Mouse (Mus musculus) cerebellum, adult (tissue): Measurements from ENCODE around the gene Arhgap29.

Experiments
- ATAC-seq: cut with Nextera tagmentation; 2 replicates; pipeline ENCODE4 v1.9.2; 2017; ENCODE audit warnings: mild to moderate bottlenecking, moderate library complexity, mixed read lengths; ENCODE audit not compliant: insufficient number of reproducible peaks, low FRiP score, low TSS enrichment

Arhgap29 gene

GRCm38 (mm10) chr3:121995125-121995524, 42.8 kb downstream of the Arhgap29 start:
- no peak for ATAC-seq

GRCm38 (mm10) chr3:121999934-122000333, 47.6 kb downstream of the Arhgap29 start:
- ATAC-seq: no peak

- ATAC-seq: no peak
Measured at GRCm38 (mm10) chr3:122001568-122001967, 49.2 kb downstream of the Arhgap29 start.

GRCm38 (mm10) chr3:122009818-122010217, 57.5 kb downstream of the Arhgap29 start:
- no peak for ATAC-seq

- ATAC-seq: no peak
Measured at GRCm38 (mm10) chr3:122010292-122010691, 58.0 kb downstream of the Arhgap29 start.

GRCm38 (mm10) chr3:122012464-122012863, 60.1 kb downstream of the Arhgap29 start:
- no peak for ATAC-seq

- no peak for ATAC-seq
Measured at GRCm38 (mm10) chr3:122018421-122018820, 66.1 kb downstream of the Arhgap29 start.

GRCm38 (mm10) chr3:122019159-122019558, 66.8 kb downstream of the Arhgap29 start:
- no peak for ATAC-seq

GRCm38 (mm10) chr3:122021029-122021652, 68.8 kb downstream of the Arhgap29 start:
- no peak for ATAC-seq

GRCm38 (mm10) chr3:122022355-122022754, 70.0 kb downstream of the Arhgap29 start:
- ATAC-seq: no peak

- no peak for ATAC-seq
Measured at GRCm38 (mm10) chr3:122026676-122027075, 74.3 kb downstream of the Arhgap29 start.

- no peak for ATAC-seq
Measured at GRCm38 (mm10) chr3:122027776-122028175, 75.4 kb downstream of the Arhgap29 start.

GRCm38 (mm10) chr3:122033248-122033837, 81.0 kb downstream of the Arhgap29 start:
- ATAC-seq: no peak

- ATAC-seq: no peak
Measured at GRCm38 (mm10) chr3:122034240-122034639, 81.9 kb downstream of the Arhgap29 start.

- ATAC-seq: no peak
Measured at GRCm38 (mm10) chr3:122035092-122035491, 82.8 kb downstream of the Arhgap29 start.

- ATAC-seq: no peak
Measured at GRCm38 (mm10) chr3:122040522-122040921, 88.2 kb downstream of the Arhgap29 start.

- no peak for ATAC-seq
Measured at GRCm38 (mm10) chr3:122043102-122043501, 90.8 kb downstream of the Arhgap29 start.

GRCm38 (mm10) chr3:122043799-122044547, 91.6 kb downstream of the Arhgap29 start, which contains the start of gene Abca4:
Abca4 (plus strand) TSS chr3:122044443.
- ATAC-seq: no peak

- ATAC-seq: no peak
Measured at GRCm38 (mm10) chr3:122046187-122046620, 93.9 kb downstream of the Arhgap29 start.

GRCm38 (mm10) chr3:122047402-122047801, 95.1 kb downstream of the Arhgap29 start:
- no peak for ATAC-seq
